Mouse (Mus musculus) intestine, embryonic 14.5 days (tissue): ENCODE measurements at regions not wholly inside any gene's neighbourhood (a gene's known extent, or its start where the extent isn't known, plus 50 kb on each side); places are given as distances from the start of the nearest gene placed in this dataset.

Experiments
- ATAC-seq: fragments of 200-750 bp; cut with Nextera tagmentation; replicated peaks from 2 replicates; pipeline ENCODE4 v1.8.0; 2017; ENCODE audit warnings: low read depth, moderate number of reproducible peaks, moderate TSS enrichment, moderate library complexity; ENCODE audit not compliant: low FRiP score, low TSS enrichment
- DNase-seq: peaks from one replicate; pipeline ENCODE4 v3.0.0-alpha.2; 2018; ENCODE audit warnings: low spot score
- H3K27ac ChIP-seq: fragments of 300-500 bp; sonication (generic); 2 replicates; pipeline ENCODE4 v1.5.1; 2014; ENCODE audit warnings: low read depth, mild to moderate bottlenecking, control low read depth
- H3K27me3 ChIP-seq: fragments of 300-500 bp; sonication (generic); replicated peaks from 2 replicates; pipeline ENCODE4 v1.6.1; 2014; ENCODE audit warnings: low read length, control low read depth; ENCODE audit not compliant: control insufficient read depth, insufficient read depth
- H3K36me3 ChIP-seq: fragments of 300-500 bp; sonication (generic); 2 replicates; pipeline ENCODE4 v1.6.1; 2014; ENCODE audit warnings: low read length, control low read depth; ENCODE audit not compliant: control insufficient read depth, insufficient read depth
- H3K4me1 ChIP-seq: fragments of 300-500 bp; sonication (generic); replicated peaks from 2 replicates; pipeline ENCODE4 v1.6.1; 2014; ENCODE audit warnings: low read length, control low read depth, mixed read lengths; ENCODE audit not compliant: control insufficient read depth, insufficient read depth
- H3K4me2 ChIP-seq: fragments of 300-500 bp; sonication (generic); 2 replicates; pipeline ENCODE4 v1.6.1; 2014; ENCODE audit warnings: low read length
- H3K4me3 ChIP-seq: fragments of 300-500 bp; sonication (generic); 2 replicates; pipeline ENCODE4 v1.5.1; 2014; ENCODE audit warnings: low read depth, low read length, control low read depth, mixed read lengths
- H3K9ac ChIP-seq: fragments of 300-500 bp; sonication (generic); 2 replicates; pipeline ENCODE4 v1.6.1; 2014; ENCODE audit warnings: mild to moderate bottlenecking, low read length
- H3K9me3 ChIP-seq: fragments of 300-500 bp; sonication (generic); 2 replicates; pipeline ENCODE4 v1.6.1; 2016; ENCODE audit warnings: low read length, control low read depth; ENCODE audit not compliant: control insufficient read depth
- WGBS: fragments of 180-500 bp; shearing (Covaris S2); extraction: QIAGEN DNeasy Blood & Tissue Kit; methylation state at CpG from one replicate; pipeline ENCODE4 v1.1.7; 2014; 5-methylcytosine and 5-hydroxymethylcytosine counted together

DNA sequence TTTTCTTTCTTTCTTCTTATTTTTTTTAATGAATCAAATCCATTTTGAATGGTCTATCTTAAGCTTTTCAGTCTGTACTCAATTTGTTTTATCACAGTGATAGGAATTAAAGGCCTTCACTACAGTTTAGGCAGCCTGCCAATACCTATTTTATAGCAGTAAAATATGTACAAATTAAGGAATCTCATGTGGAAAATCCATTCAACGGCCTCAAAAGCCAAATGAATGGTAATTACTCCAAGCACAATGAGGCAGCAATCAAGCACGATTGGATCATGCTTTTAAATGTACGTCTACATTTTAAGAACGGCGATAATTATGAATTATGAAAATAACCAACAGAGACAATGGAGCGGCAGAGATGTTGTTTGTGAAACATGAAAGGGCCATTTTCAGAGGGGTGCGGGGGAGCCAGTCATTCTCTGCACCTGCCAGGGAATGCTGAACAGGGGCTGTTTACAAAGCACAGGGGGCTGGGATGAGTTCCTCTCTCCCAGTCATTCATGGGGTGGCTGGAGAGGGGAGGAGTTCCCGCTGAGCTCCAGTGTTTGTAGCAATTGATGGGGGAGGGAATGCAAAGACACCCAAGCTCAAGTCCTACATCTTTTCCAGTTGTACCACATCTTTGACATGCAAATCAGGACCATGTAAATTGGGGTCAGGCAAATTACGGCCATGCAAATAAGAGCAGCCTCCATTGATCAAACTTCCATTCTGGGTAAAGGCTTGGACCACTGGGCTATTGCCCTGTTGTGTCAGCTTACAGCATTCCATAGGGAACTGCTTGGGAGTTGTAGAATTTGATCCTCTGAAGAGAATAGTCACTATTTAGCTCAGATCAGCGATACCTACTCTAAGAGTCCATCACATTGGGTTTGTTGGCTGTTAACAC lies 381.1 kb upstream of the Castor2 start:
- Histone ChIP-seq H3K4me3 (no peak overlapping the region), H3K27me3 (no peaks in the 10 kb centered on the region), H3K9me3 (no peaks in the 10 kb centered on the region), H3K9ac (no peak overlapping the region), H3K4me1 (no peaks in the 10 kb centered on the region), H3K4me2 (no peak overlapping the region), H3K36me3 (no peaks in the 10 kb centered on the region), H3K27ac (no peak overlapping the region)
- DNase-seq (no peak), ATAC-seq (no peak)
- WGBS = 61% methylated on average over 10 of the region's 10 CpGs

DNA sequence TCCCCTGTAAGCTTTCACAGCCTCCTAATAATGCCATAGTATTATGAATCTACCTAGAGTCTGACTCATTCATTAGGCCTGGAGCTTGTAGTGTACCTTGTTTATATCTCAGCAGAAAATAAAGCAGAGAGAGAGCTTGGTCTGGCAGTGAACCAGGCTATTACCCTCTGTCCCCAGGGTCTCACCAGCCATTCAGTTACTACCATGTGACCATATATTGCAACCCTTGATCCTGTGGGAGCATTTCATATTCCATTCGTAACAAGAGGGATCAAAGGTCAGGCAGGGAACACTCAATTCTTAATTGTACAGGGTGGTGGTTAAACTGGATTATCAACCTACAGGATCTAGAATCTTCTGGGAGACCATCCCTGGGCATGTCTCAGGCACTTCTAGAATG lies 383.7 kb upstream of the Castor2 start:
- WGBS = 74% methylated on average over 1 of the region's 1 CpGs
- no peak overlapping the region for H3K4me3 ChIP-seq
- no peak overlapping the region for H3K9ac ChIP-seq
- no peaks in the 10 kb centered on the region for H3K4me1 ChIP-seq
- no peak overlapping the region for H3K27ac ChIP-seq
- DNase-seq (no peak), ATAC-seq (no peak)
- H3K9me3 ChIP-seq = no peaks in the 10 kb centered on the region
- no peaks in the 10 kb centered on the region for H3K27me3 ChIP-seq
- H3K36me3 ChIP-seq = no peaks in the 10 kb centered on the region
- H3K4me2 ChIP-seq = no peak overlapping the region

DNA sequence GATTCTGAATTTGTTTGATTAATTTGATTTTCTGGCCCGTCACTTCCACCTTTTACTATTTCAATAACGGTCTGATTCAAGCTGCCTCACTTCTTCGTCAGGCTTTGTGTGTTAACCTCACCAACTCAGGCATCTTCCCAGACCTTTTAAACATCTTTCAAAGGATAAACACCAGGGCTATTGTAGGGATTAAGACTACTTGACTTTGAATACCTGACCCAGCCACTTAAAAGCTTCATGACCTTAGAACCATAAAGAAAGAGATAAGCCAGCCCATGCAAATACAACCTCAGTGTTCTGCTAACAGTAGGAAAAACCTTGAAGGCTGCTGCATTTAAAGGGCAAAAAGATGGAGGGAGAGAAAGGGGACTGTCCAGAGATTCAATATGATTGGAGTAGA lies 386.9 kb upstream of the Castor2 start:
- Histone ChIP-seq H3K4me3 (no peak overlapping the region), H3K9ac (no peak overlapping the region), H3K9me3 (no peaks in the 10 kb centered on the region), H3K4me2 (no peak overlapping the region), H3K4me1 (no peaks in the 10 kb centered on the region), H3K27ac (no peak overlapping the region), H3K36me3 (no peaks in the 10 kb centered on the region), H3K27me3 (no peaks in the 10 kb centered on the region)
- WGBS = 46% methylated on average over 3 of the region's 3 CpGs
- DNase-seq (no peak), ATAC-seq (no peak)

DNA sequence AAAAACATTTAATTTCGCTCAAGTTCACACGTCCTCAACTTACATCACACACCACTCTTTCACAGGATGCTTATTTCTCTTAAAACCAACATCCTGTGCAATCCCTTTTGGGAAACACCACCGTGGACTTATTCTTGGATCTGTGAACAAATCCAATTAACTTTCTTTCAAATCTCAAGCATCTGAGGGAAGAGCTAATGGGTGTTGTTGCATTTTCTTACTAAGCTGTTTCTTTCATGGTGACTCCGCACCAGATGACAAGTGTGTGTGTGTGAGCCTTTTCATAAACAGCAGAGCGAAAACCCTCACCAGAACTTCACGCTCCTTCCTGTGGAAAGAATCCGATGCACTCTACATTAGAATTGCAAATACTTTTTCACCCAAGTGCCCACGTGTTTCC lies 390.6 kb upstream of the Castor2 start:
- no peak overlapping the region for H3K9ac ChIP-seq
- ATAC-seq (no peak), DNase-seq (peak; percentile 7)
- H3K36me3 ChIP-seq = no peaks in the 10 kb centered on the region
- H3K4me1 ChIP-seq = no peaks in the 10 kb centered on the region
- H3K27me3 ChIP-seq = no peaks in the 10 kb centered on the region
- no peak overlapping the region for H3K4me3 ChIP-seq
- no peak overlapping the region for H3K27ac ChIP-seq
- no peaks in the 10 kb centered on the region; the same call in 1 of the 2 replicates for H3K9me3 ChIP-seq
- no peak overlapping the region for H3K4me2 ChIP-seq
- WGBS = 72% methylated on average over 8 of the region's 8 CpGs

DNA sequence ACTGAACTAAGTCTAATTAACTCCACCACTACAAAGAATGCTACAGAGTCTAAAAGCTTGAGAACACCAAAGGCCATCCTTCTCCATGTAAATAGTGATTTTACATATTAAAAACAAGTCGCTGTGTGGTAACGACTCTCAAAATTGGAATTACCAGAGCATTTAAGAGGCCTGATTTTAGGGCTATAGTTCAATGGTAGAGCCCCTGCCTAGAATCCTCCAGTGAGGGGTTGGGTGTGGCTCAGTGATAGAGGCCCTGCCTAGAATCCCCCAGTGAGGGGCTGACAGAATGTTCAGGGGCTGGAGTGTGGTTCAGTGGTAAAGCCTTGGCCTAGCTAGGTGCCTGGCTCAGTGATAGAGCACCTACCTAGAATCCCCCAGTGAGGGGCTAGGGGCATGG lies 413.3 kb upstream of the Castor2 start:
- Histone ChIP-seq H3K27me3 (no peaks in the 10 kb centered on the region), H3K9ac (no peak overlapping the region), H3K9me3 (no peaks in the 10 kb centered on the region), H3K4me2 (no peak overlapping the region), H3K4me3 (no peak overlapping the region), H3K4me1 (no peaks in the 10 kb centered on the region), H3K27ac (no peak overlapping the region), H3K36me3 (no peaks in the 10 kb centered on the region)
- WGBS = 90% methylated on average over 2 of the region's 2 CpGs
- no peak for DNase-seq
- no peak for ATAC-seq

DNA sequence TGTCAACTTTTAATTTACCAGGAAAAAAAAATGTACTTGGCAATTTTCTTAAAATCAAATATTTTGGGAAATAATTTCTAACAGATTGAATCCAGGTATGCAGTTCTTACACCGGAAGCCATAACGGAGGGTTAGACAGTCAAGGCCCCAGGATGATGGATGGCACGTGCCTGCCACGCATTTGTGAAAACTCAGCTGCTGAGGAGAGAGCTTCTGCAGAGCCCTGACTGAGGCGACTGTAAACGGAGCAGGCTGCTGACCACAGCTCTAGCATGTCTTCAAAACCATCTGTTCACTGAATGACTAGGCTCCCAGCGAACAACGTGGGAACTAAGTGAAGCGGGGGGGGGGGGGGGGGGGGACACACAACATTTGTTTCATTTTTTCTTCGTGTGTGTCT lies 416.5 kb upstream of the Castor2 start:
- WGBS = 23% methylated on average over 10 of the region's 10 CpGs
- no peak overlapping the region for H3K4me3 ChIP-seq
- no peak overlapping the region for H3K4me2 ChIP-seq
- no peak for ATAC-seq
- no peaks in the 10 kb centered on the region for H3K27me3 ChIP-seq
- no peak for DNase-seq
- no peaks in the 10 kb centered on the region for H3K9me3 ChIP-seq
- H3K36me3 ChIP-seq = no peaks in the 10 kb centered on the region
- H3K4me1 ChIP-seq = no peaks in the 10 kb centered on the region
- H3K27ac ChIP-seq = no peak overlapping the region
- no peak overlapping the region for H3K9ac ChIP-seq

DNA sequence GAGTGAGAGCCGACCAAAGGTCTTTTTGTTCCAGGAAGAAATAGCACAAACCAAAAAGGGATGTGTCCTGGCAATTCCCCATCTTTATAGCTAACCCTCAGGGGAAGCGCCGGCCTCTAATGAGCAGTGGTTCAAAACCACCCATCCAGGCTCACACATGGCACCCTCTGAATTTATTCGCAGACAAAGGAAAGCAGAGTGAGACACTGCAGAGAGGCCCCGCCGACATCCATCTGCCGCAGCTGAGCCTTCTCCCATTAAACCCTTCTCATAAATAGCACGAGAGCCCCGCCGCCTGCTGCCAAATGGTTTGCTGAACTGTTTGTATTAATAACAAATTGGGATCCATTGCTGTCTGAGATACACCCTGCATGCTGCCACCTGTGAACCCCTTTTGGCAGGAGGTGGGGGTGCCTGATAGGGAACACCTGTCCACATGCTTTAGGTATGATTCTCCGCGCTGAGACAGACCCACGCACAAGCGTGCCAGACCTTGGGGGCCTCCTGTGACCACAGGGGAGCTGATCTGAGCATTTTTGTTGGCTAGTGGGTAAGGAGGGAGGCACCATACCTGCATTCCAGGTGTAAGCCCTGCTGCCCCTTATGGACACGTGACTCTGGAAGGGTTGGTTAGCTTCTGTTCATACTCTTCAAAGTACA lies 422.6 kb upstream of the Castor2 start:
- Histone ChIP-seq H3K27me3 (no peaks in the 10 kb centered on the region), H3K4me2 (no peak overlapping the region), H3K9ac (no peak overlapping the region), H3K36me3 (no peaks in the 10 kb centered on the region), H3K9me3 (no peaks in the 10 kb centered on the region), H3K4me3 (no peak overlapping the region), H3K27ac (no peak overlapping the region), H3K4me1 (no peaks in the 10 kb centered on the region)
- no peak for ATAC-seq
- no peak for DNase-seq
- 61% methylated on average over 15 of the region's 15 CpGs for WGBS

DNA sequence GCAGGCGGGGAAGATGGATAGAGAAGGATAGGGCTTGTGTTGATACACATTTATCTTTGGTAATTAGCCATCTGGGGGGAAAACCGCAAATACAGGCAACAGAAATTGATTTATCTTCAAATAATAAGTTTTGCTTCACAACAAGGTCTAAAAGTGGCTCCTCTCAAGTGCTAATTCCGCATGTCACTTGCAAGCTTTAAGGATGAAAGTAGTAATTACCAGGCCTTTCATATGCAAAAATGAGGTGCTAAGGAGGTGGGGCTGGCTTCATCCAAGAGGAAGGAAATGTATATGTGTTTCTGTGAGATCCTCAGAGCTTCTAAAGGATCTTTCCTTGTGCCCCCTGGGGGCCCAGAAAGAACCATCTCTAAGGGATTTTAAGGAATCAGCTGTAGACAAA lies 423.9 kb upstream of the Castor2 start:
- ATAC-seq (no peak), DNase-seq (no peak)
- WGBS = 66% methylated on average over 3 of the region's 3 CpGs
- Histone ChIP-seq H3K4me2 (no peak overlapping the region), H3K9me3 (no peaks in the 10 kb centered on the region), H3K36me3 (no peaks in the 10 kb centered on the region), H3K4me1 (no peaks in the 10 kb centered on the region), H3K27me3 (no peaks in the 10 kb centered on the region), H3K27ac (no peak overlapping the region), H3K9ac (no peak overlapping the region), H3K4me3 (no peak overlapping the region)

DNA sequence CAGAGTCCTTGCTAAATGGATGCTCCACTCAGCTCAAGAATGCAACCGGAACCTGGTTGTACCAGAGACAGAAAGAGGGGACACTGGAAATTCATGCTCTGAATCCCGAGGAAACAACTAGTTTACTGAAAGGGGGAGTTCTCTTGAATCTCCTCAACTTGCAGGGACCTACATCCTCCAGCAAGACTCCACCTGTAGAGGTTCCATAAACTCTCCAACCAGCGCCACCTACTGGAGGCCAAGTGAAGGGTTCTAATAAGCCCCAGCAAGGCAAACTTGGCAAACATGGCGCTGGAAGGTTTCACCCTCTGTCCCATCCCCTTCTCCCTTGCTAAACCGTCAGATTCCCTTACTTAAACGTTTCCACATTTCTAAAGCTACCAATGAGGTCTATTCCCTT lies 433.0 kb upstream of the Castor2 start:
- Histone ChIP-seq H3K27ac (no peak overlapping the region), H3K4me1 (no peaks in the 10 kb centered on the region), H3K27me3 (no peaks in the 10 kb centered on the region), H3K4me2 (no peak overlapping the region), H3K36me3 (no peaks in the 10 kb centered on the region), H3K9ac (no peak overlapping the region), H3K4me3 (no peak overlapping the region), H3K9me3 (no peaks in the 10 kb centered on the region)
- 39% methylated on average over 6 of the region's 6 CpGs for WGBS
- ATAC-seq = no peak
- no peak for DNase-seq
